Mouse (Mus musculus): ENCODE results near the gene Selenoo.

Gene Selenoo

GRCm38 (mm10) chr15:89128382-89129350 is 39.8 kb downstream of the Selenoo start, which contains the start of gene Hdac10:
Hdac10 (minus strand) TSS chr15:89128700.
- peak; percentile 89 for DNase-seq

DNA sequence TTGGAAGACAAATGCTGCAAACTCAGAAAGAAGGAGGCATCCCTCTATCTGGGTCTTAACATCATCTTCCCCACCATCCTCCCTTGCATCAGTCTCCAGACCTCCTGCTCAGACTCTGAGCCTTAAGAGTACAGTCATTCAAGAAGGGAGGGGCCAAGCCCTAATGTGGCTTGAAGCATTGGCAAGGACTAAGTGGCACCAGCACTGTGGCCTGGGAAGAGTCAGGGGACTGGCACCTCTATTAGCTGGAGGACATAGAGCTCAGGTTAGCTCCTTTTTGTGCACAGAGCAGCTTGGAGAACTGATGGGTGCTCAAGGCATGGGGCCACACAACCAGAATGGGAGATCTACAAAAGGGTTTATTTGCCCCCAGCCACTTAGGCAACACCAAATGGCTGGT is 41.4 kb downstream of the Selenoo start:
- DNase-seq = no peak

- DNase-seq = no peak
Measured at GRCm38 (mm10) chr15:89131316-89131715, 42.4 kb downstream of the Selenoo start.

GRCm38 (mm10) chr15:89136461-89137155 is 47.7 kb downstream of the Selenoo start:
- DNase-seq = no peak

- no peak for DNase-seq
Measured at GRCm38 (mm10) chr15:89137378-89138045, 48.6 kb downstream of the Selenoo start.

DNA sequence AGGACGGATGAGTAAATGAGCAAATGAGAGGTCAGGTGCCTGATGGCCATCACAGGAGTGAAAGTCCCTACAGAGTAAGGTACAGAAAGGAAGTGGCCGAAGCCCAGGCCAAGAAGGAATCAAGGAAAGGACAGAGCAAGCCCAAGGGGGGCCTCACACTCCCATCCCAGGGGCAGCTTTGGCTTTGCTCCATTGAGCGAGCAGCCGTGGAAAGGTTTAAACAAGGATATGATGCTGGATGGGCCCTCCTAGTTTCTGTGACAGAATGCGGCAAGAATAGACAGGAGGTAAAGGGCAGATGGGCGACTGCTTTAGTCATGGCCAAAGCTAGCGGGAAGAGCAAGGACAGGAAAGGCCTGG is 49.1 kb downstream of the Selenoo start:
- DNase-seq = no peak

DNA sequence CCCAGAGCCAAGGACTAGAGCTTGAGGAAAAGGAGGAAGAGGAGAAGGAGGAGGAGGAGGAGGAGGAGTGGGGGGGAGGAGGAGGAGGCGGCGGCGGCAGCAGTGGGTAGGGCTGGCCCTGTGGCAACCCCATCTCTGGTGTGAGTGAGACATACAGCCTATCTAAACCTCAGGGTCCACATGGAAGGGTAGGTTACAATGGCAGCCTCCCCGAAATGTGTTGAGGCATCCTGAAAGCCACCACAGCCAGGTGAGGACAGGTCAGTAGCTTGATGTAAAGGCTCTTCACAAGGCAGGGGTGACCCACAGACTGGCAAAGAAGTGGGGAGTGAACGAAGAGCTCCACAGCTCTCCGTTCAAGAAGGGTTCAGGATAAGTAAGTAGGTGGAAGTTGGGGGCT is 49.6 kb downstream of the Selenoo start:
- no peak for DNase-seq

- peak; percentile 60 for DNase-seq
Measured at GRCm38 (mm10) chr15:89140048-89140658, 51.3 kb downstream of the Selenoo start.

- peak; percentile 75 for DNase-seq
Measured at GRCm38 (mm10) chr15:89140659-89141252, 51.9 kb downstream of the Selenoo start, which contains the start of gene Mapk12. Mapk12 (minus strand) TSS chr15:89140703.

- no peak for DNase-seq
Measured at GRCm38 (mm10) chr15:89141443-89141842, 52.6 kb downstream of the Selenoo start.

GRCm38 (mm10) chr15:89141905-89142304 is 53.0 kb downstream of the Selenoo start:
- no peak for DNase-seq

GRCm38 (mm10) chr15:89143134-89143533 is 54.2 kb downstream of the Selenoo start:
- DNase-seq = no peak

- DNase-seq = no peak
Measured at GRCm38 (mm10) chr15:89144965-89145364, 56.1 kb downstream of the Selenoo start.

DNA sequence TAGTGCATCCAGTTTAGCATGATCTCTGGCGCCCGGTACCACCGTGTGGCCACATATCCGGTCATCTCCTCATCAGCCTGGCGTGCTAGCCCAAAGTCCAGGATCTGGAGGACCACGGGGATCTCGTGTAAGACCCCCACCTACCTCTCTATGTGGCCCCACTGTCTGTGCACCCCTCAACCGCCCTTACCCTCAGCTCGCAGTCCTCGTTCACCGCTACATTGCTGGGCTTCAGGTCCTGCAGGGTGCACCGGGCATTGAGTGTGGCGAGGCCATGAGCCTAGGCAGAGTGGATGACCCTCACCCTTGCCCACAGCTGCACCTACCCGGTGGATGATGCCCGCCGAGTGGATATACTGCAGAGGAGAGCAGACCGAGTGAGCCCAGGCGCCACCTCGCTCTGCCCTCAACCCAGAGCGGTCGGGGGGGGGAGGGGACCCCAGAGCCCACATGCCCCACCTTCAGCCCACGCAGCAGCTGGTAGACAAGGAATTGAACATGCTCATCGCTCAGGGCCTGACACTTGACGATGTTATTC is 57.0 kb downstream of the Selenoo start:
- no peak for DNase-seq

DNA sequence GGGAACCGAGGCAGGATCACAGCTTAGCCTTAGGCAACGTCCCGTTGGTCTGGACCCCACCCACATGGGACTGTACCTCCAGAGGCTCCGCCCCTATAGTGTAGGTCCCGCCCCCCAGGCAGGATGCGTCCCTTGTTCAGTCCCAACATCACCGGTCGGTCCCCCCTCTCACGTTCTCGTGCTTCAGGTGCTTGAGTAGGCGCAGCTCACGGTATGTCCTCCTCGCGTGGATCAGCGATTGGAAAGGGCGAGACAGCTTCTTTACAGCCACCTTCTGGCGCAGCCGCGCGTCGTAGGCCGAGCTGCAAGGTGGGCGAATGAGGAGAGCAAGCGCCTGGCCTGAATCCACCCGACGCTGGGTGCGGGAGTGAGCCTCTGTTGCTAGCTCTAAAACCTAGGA is 57.7 kb downstream of the Selenoo start:
- DNase-seq = peak; percentile 74

GRCm38 (mm10) chr15:89147024-89147423 is 58.1 kb downstream of the Selenoo start:
- no peak for DNase-seq

- DNase-seq = no peak
Measured at GRCm38 (mm10) chr15:89147456-89147855, 58.6 kb downstream of the Selenoo start.

DNA sequence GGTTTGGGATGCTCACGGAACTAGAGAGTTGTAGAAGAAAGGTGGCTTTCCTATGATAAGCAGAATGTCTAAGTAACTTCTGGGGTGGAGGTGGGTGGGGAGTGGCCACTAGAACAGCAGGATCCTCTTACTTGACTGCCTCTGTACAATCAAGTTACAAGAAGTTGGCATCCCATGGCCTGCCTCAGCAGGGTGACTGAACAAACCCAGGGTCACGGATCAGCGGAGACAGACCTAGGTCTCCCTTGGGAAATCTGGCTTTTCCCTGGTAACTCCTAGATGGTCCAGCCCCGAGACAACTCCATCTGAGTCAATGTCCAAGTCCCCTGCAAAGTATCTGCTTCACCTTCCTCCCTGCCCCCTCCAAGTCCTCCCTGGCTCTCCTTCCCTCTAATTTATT is 59.0 kb downstream of the Selenoo start:
- no peak for DNase-seq

DNA sequence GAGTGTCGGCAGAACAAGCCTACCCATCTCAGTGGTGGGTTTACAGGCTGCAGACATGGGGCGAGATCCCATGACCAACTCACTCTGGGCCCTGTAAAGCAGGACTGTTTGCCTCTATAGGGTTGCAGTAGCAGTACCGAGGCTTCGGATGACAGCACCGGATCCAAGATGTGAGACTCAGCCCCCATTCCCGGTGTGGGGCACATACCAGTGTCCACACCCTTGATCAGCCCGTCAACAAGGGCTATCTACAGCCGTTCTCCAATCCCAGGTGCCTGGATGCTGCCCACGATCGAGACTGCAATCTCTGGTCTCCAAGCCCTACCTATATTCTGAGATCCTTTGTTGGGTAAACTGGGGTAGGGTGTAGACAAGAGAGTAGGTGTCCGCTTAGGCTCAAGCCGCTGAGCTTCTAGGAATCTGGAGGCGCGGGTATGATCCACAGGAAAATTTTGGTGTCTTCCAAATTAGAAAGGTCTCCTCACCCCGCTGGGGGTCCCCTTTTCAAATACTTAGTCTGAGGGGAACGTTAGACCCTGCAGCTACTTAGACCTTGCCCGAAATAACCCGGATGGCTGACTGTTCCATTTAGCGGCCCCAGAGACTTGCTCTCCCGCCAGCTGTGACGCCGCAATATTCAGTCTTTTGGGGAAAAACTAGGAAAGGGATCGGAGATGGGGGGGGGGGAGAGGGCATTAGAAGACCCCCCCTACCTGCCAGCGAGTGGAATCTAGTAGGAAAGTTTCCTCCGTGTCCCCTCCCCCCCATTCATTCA is 59.8 kb downstream of the Selenoo start:
- DNase-seq = peak; percentile 35

DNA sequence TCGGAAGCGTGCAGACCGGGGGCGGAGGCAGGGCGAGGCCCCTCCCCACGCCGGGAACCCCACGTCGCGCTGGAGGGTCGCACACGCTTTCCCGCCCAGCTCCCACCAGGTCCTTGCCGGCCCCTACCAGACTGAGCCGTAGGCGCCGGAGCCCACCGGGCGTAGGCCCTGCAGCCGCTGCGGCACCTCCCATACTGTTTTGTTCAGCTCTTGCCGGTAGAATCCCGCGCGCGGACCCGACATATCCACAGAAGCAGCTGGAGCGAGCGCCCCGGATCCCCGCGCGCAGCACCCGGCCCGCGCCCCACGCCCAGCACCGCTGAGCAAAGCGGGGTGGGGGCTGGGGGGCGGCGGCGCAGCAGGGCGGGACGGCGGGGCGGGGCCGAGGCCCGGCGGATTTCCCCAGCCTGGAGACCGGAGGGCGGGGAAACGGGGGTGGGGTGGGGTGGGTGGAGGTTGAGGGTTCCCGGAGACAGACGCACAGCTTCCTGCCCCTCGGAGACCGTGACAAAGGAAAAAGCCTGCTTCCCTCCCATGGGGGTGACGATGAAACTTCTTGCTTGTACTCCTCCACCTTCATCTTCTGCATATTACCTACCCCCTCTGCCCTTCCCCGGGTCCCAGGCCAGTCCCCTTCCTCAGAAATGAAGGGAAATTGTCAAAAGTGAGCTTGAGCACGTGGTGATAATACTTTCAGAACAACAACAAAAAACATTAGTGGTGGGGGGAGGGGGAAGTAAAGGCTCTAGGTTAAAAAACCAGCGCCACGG is 60.6 kb downstream of the Selenoo start, which contains the start of gene Mapk11:
Mapk11 (minus strand) TSS at position 358 of the 770 bp plus-strand sequence.
- peak; percentile 51 for DNase-seq
